Mouse (Mus musculus) C2C12 (cell line): Measurements from ENCODE around the gene Tmem74b. TPM values are rescaled to one million over a fixed set of nuclear protein-coding genes. Genes with fewer than 3 reads are reported as not detected.

Experiments used
- H3K27me3 ChIP-seq: one replicate; pipeline ENCODE4 v1.6.1; 2011; ENCODE audit not compliant: control insufficient read depth, insufficient read depth, insufficient read length
- H3K36me3 ChIP-seq: one replicate; pipeline ENCODE4 v1.6.1; 2011; ENCODE audit not compliant: control insufficient read depth, insufficient read depth
- H3K4me3 ChIP-seq: one replicate; pipeline ENCODE4 v1.5.1; 2011; ENCODE audit warnings: mild to moderate bottlenecking, control low read depth; ENCODE audit not compliant: poor library complexity, insufficient read depth, severe bottlenecking
- H3K79me2 ChIP-seq: one replicate; pipeline ENCODE4 v1.6.1; 2011; ENCODE audit not compliant: control insufficient read depth, insufficient read depth
- H3K79me3 ChIP-seq: one replicate; pipeline ENCODE4 v1.6.1; 2011; ENCODE audit warnings: low read depth, control low read depth
- H3ac ChIP-seq: one replicate; pipeline ENCODE3; 2011; ENCODE audit warnings: low read depth; ENCODE audit not compliant: control insufficient read depth, insufficient read length
- CEBPB ChIP-seq: IDR thresholded peaks from one replicate; pipeline ENCODE4 v1.6.1; 2011; ENCODE audit warnings: low read depth, mild to moderate bottlenecking, control low read depth, moderate library complexity
- CTCF ChIP-seq: IDR thresholded peaks from one replicate; pipeline ENCODE4 v1.5.1; 2011; ENCODE audit not compliant: control insufficient read depth, insufficient read depth, insufficient read length
- FOSL1 ChIP-seq: IDR thresholded peaks from one replicate; pipeline ENCODE4 v1.8.0; 2011; ENCODE audit warnings: mild to moderate bottlenecking, low read length; ENCODE audit not compliant: poor library complexity, insufficient read depth, severe bottlenecking
- MAX ChIP-seq: IDR thresholded peaks from one replicate; pipeline ENCODE4 v1.6.1; 2011; ENCODE audit warnings: mild to moderate bottlenecking, control low read depth
- MYOD1 ChIP-seq: IDR thresholded peaks from one replicate; pipeline ENCODE4 v1.6.1; 2011; ENCODE audit warnings: low read depth; ENCODE audit not compliant: control insufficient read depth, insufficient read length
- MYOG ChIP-seq: IDR thresholded peaks from one replicate; pipeline ENCODE4 v1.6.1; 2011; ENCODE audit not compliant: control insufficient read depth, insufficient read length; ENCODE audit errors: extremely low read depth
- USF1 ChIP-seq: IDR thresholded peaks from one replicate; pipeline ENCODE4 v1.6.1; 2011; ENCODE audit warnings: low read depth, mild to moderate bottlenecking, control low read depth, moderate library complexity
- polyA plus RNA-seq: library from polyadenylated mRNA; unstranded; fragments of >200 nt; fragmentation: generic; extraction: Trizol; gene quantifications from one replicate; pipeline ENCODE4 v1.2.1, GENCODE M21; 2012; ENCODE audit warnings: missing spikeins

The Tmem74b gene
- polyA plus RNA-seq, 1 experiment: 0.02 TPM

- Histone ChIP-seq H3ac (no peak overlapping the region), H3K36me3 (no peaks in the 10 kb centered on the region), H3K79me3 (no peaks in the 10 kb centered on the region), H3K4me3 (no peak overlapping the region), H3K27me3 (peaks cover 9% of the 10 kb centered on the region), H3K79me2 (no peaks in the 10 kb centered on the region)
- TF ChIP-seq CEBPB (no peak), MYOD1 (no peak), USF1 (no peak), FOSL1 (no peak), MAX (no peak), CTCF (peak; percentile 51), MYOG (no peak)
Observed at GRCm38 (mm10) chr2:151747847-151748705, 46.3 kb downstream of the Tmem74b start.

DNA sequence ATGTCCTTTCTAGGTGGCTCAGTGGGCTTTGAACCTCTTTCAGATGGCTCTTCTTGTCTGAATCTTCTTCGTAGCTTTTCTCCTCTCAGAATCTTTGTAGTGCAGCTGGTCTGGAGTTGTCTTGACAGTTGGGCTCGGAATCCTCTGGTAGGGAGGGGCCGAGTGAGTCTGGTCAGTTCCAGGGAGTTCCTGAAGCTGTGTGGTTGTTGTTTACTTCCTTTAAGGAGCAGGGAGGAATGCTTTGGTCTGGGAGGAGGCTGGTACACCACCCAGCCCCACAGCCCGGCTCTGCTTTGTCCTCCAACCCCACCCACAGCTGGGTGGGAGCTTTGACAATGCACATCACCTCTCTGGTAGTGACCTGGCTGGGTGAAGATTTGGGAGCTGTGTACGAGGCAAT is 49.5 kb downstream of the Tmem74b start:
- no peak overlapping the region for H3ac ChIP-seq
- peaks cover 12% of the 10 kb centered on the region for H3K27me3 ChIP-seq
- H3K4me3 ChIP-seq: no peak overlapping the region
- no peaks in the 10 kb centered on the region for H3K79me2 ChIP-seq
- no peaks in the 10 kb centered on the region for H3K79me3 ChIP-seq
- no peaks in the 10 kb centered on the region for H3K36me3 ChIP-seq
- TF ChIP-seq MYOD1: no peak
- TF ChIP-seq CEBPB: no peak
- no peak for TF ChIP-seq FOSL1
- no peak for TF ChIP-seq USF1
- no peak for TF ChIP-seq MYOG
- no peak for TF ChIP-seq CTCF
- no peak for TF ChIP-seq MAX

DNA sequence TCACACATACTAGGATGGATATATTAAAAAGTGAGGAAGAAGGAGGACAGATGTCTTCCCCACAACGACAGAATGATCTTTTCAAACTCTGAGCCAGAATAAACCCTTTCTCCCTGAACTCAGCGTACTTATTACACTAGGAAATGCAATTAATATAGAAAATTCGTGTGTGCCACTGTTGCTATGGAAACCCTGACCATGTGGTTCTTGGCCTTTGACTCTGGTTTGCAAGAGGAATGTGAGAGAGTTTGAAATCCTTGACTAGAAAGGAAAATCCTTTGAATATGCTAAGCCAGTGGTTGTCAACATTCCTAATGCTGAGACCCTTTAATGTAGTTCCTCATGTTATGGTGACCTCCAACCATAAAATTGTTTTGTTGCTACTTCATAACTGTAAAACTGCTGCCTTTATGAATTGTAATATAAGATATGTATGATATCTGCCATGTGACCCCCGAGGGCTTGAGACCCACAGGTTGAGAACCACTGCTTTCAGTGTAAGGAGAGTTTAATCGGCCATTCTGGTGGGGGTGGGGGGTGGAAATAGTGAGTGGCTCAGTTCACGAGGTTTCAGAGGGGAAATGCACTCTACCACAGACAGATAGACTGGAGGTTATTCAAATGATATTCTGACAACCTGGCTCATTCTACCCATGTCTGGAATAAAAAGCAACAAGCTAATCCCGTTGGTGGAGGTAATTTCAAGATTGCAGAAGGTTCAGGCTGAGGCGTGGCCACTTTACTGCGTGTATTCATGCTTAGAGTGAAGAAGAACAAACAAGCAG is 54.7 kb downstream of the Tmem74b start:
- TF ChIP-seq USF1: no peak
- TF ChIP-seq CEBPB: no peak
- no peak for TF ChIP-seq FOSL1
- no peak for TF ChIP-seq MAX
- no peak for TF ChIP-seq MYOD1
- no peak for TF ChIP-seq MYOG
- TF ChIP-seq CTCF: no peak
- Histone ChIP-seq H3K27me3 (peaks cover 13% of the 10 kb centered on the region), H3K4me3 (no peak overlapping the region), H3K79me3 (no peaks in the 10 kb centered on the region), H3K79me2 (no peaks in the 10 kb centered on the region), H3K36me3 (no peaks in the 10 kb centered on the region), H3ac (no peak overlapping the region)

DNA sequence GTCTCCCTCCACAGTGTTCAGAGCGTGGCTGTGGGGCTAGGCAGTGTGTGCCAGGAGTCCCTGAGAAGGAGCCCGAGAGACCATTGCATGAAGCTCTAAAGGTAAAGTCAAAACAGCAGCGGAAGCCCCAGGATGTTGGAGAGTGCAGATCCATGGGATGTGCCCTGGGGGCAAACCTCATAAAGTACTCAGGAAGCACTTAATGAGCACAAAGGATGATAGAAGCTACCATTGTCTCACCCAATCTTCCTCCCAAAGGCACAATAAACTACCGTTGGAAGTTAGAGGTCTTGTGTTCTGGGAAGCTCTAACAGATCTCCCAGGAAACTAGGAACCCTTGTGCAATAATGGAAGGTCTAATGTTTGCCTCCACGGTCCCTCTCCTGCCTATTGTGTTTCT is 55.6 kb downstream of the Tmem74b start:
- no peak overlapping the region for H3ac ChIP-seq
- TF ChIP-seq FOSL1: no peak
- TF ChIP-seq MYOD1: no peak
- TF ChIP-seq MYOG: no peak
- TF ChIP-seq MAX: no peak
- TF ChIP-seq CTCF: no peak
- TF ChIP-seq USF1: no peak
- no peak for TF ChIP-seq CEBPB
- no peaks in the 10 kb centered on the region for H3K36me3 ChIP-seq
- H3K79me3 ChIP-seq: no peaks in the 10 kb centered on the region
- H3K79me2 ChIP-seq: no peaks in the 10 kb centered on the region
- H3K27me3 ChIP-seq: peaks cover 11% of the 10 kb centered on the region
- no peak overlapping the region for H3K4me3 ChIP-seq

GRCm38 (mm10) chr2:151758806-151759353 is 57.1 kb downstream of the Tmem74b start:
- TF ChIP-seq FOSL1: no peak
- TF ChIP-seq CEBPB: no peak
- TF ChIP-seq CTCF: no peak
- TF ChIP-seq MAX: no peak
- TF ChIP-seq MYOD1: no peak
- no peak for TF ChIP-seq MYOG
- TF ChIP-seq USF1: no peak

More at GRCm38 (mm10) chr2:151758806-151759353, 57.1 kb downstream of the Tmem74b start:
- no peaks in the 10 kb centered on the region for H3K79me3 ChIP-seq
- H3K4me3 ChIP-seq: no peak overlapping the region
- H3K79me2 ChIP-seq: no peaks in the 10 kb centered on the region
- H3ac ChIP-seq: no peak overlapping the region
- no peaks in the 10 kb centered on the region for H3K36me3 ChIP-seq
- H3K27me3 ChIP-seq: peaks cover 11% of the 10 kb centered on the region

Other genes with a start within 250 kb of the Tmem74b start
- gene 4921509C19Rik, start 225.9 kb upstream of the Tmem74b start, polyA plus RNA-seq: not detected
- 141 TPM for gene Nsfl1c, start 207.8 kb upstream of the Tmem74b start, polyA plus RNA-seq
- gene Fkbp1a, start 159.5 kb upstream of the Tmem74b start, polyA plus RNA-seq: 595 TPM
- gene Sdcbp2, start 129.4 kb upstream of the Tmem74b start, polyA plus RNA-seq: 0.30 TPM
- gene Snph, start 69.4 kb upstream of the Tmem74b start, polyA plus RNA-seq: not detected
- gene Rad21l, start 33.5 kb upstream of the Tmem74b start, polyA plus RNA-seq: not detected
- gene Psmf1, start 42.2 kb downstream of the Tmem74b start, polyA plus RNA-seq: 27.9 TPM
- gene Rspo4, start 140.9 kb downstream of the Tmem74b start, polyA plus RNA-seq: not detected
- gene Angpt4, start 209.2 kb downstream of the Tmem74b start, polyA plus RNA-seq: 0.06 TPM